Mouse (Mus musculus) heart, adult 2 months (tissue): ENCODE measurements around the gene Prkci.

Experiments
- CTCF ChIP-seq: fragments of 200-600 bp; IDR thresholded peaks from 2 replicates; pipeline ENCODE4 v1.8.1; 2022; ENCODE audit warnings: antibody characterized with exemption, mild to moderate bottlenecking, moderate library complexity
- EP300 ChIP-seq: fragments of 200-500 bp; IDR thresholded peaks from 2 replicates; pipeline ENCODE4 v1.6.1; 2011; ENCODE audit warnings: low read depth, low read length, control low read depth; ENCODE audit not compliant: insufficient read depth
- POLR2A ChIP-seq: fragments of 200-500 bp; IDR thresholded peaks from 2 replicates; pipeline ENCODE4 v1.6.1; 2011; ENCODE audit warnings: mild to moderate bottlenecking, low read depth, low read length, control low read depth; ENCODE audit not compliant: insufficient read depth

DNA sequence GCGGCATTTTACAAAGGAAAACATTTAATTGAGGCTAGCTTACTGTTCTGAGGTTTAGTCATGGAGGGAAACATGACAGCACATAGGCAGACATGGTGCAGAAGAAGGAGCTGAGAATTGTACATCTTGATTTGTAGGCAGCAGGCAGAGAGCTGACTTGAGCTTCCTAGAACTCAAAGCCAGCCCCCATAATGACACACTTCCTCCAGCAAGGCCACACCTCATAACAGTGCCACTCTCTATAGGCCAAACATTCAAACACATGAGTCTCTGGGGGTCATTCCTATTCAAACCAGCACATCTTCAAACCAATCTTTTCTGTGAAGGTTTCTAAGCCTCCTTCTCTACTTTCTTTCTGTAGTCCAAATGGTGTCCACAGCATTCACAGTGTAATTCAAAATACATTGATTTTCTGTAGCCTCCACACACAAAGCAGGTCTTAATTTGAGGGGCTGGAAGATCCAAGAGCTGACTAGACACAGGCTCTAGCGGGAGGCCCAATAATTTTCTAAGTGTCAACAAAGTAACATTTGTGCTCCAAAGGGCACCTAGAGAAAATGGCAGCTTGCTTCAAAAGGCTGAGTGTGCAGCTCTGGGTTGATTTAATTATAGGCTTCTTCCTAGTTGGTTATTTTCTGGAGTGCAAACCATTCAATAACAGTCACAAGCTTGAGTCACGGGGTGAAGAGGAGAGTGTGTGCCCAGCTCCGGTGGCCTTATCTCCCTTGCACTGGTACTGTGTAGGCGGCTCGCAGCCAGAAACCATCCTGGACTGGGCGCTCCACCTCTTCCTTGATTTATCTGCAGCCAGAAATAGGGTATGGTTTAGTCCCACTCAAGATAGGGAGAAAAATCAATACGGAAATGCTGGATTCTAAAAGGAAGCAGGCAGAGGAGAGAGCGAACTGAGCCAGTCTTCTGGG lies 7.9 kb upstream of the Prkci start:
- no peak for TF ChIP-seq CTCF
- 0 out of 2 replicates have a peak, but pooled peaks have one; percentile 51 for TF ChIP-seq EP300
- no peak for TF ChIP-seq POLR2A
